Mouse (Mus musculus) cortical plate, adult 2 months (tissue): ENCODE measurements at regions not wholly inside any gene's neighbourhood (a gene's known extent, or its start where the extent isn't known, plus 50 kb on each side); places are given as distances from the start of the nearest gene placed in this dataset.

Source experiments
- CTCF ChIP-seq: fragments of 200-500 bp; IDR thresholded peaks from 2 replicates; pipeline ENCODE4 v1.5.1; 2011; ENCODE audit warnings: mild to moderate bottlenecking, control low read depth, low read length; ENCODE audit not compliant: insufficient read depth; ENCODE audit errors: extremely low read depth
- POLR2A ChIP-seq: fragments of 200-500 bp; IDR thresholded peaks from 2 replicates; pipeline ENCODE4 v1.6.1; 2011; ENCODE audit warnings: mild to moderate bottlenecking, low read length, control low read depth; ENCODE audit not compliant: insufficient read depth; ENCODE audit errors: extremely low read depth

- TF ChIP-seq CTCF: no peak
- no peak for TF ChIP-seq POLR2A
Measured at GRCm38 (mm10) chr2:148114600-148114999, 67.8 kb upstream of the Foxa2 start.
